Mouse (Mus musculus): ENCODE data around the gene Tppp. TPM values are rescaled to one million over a fixed set of nuclear protein-coding genes. Genes with fewer than 3 reads are reported as not detected.
"Not testable (repeated sequence)": the region's sequence is repeated elsewhere in the genome, so short reads cannot be mapped to it uniquely, and the experiment has no call there.

The Tppp gene
- polyA plus RNA-seq, 1 experiment = 4.3 TPM

DNA sequence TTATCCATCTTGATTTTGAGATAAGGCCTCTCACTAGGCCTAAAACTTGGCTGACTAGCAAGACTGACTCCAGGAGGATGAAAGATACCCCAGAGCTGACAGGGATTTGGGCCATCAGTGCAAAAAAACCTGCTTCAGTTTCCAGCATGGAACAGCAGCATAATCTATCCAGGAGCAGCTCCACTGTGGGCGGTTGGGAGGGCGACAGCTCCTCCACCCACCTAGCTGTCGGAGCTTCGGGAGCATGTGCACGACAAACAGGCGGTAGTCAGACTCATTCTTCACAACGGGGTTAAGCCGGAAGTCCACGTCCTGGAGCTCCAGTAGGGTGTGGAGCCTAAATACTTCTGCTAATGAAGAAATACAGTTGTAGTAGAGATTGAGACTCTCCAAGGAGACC is 48.9 kb downstream of the Tppp start:
- H3K36me3 ChIP-seq (ENCODE audit: control insufficient read depth, insufficient read depth, low read length) = no peaks in the 10 kb centered on the region; the same call in 1 of the 2 replicates
- TF ChIP-seq CTCF (conservative IDR thresholded peaks at IDR 0.05; ENCODE audit: insufficient read depth, insufficient read length, low read depth, low read length) (no peak), POLR2A (IDR thresholded peaks at IDR 0.05; ENCODE audit: low read depth, low read length) (no peak)
- H3K4me1 ChIP-seq (ENCODE audit: control insufficient read depth, insufficient read depth, low read length) = no peaks in the 10 kb centered on the region
- no peak overlapping the region for H3K27ac ChIP-seq (ENCODE audit: insufficient read depth, low read depth, low read length)
- DNase-seq = no peak
- H3K27me3 ChIP-seq (replicated peaks; ENCODE audit: control insufficient read depth, insufficient read depth, low read length) = no peaks in the 10 kb centered on the region
- 94% methylated on average over 9 of the region's 9 CpGs for WGBS
- no peak overlapping the region for H3K4me3 ChIP-seq (ENCODE audit: insufficient read depth, low read depth, low read length)

DNA sequence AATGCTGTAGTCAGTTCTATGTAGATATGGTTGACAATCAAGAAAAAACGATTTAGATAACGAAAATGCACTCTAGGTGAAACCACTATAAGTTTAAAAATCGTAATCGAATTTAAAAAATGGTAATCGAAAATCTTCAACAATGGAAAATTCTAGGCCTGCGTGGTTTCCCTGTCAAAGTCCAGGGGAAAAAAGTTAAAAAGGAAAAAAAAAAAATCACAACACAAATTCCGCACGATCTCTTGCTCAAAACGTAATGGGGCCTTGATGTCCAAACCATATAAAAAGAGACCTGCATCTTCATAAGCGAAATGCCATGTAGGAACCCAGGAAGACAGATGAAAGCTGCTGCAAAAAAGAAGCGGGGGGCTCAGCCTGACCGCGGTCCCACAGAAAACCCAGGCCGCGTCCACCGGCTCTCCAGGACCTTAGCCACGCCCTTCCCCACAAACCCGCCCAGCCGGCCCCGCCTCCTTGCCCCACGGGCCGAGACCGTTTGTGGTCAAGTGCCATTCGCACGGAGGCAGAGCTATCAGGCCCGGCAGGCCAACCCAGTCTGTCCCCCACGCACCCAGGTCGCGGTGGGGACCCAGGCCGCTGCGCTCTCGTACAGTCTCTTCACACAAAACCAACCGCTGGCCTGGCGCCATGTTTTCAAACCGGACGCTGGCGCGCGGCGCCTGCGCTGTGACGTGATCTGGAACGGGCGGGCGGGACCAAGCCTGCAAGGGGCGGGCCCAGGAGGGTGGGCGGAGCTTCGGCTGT is 52.6 kb downstream of the Tppp start, which contains the start of gene Cep72:
Gene Cep72 (minus strand): TSS at position 687 of the 765 bp plus-strand sequence.
- no peaks in the 10 kb centered on the region for H3K27me3 ChIP-seq (replicated peaks; ENCODE audit: control insufficient read depth, insufficient read depth, low read length)
- DNase-seq = peak; percentile 93
- H3K4me3 ChIP-seq (ENCODE audit: insufficient read depth, low read depth, low read length) = peak within 1 kb of the TSS; percentile 89
- no peaks in the 10 kb centered on the region; the same call in 1 of the 2 replicates for H3K36me3 ChIP-seq (ENCODE audit: control insufficient read depth, insufficient read depth, low read length)
- TF ChIP-seq CTCF (conservative IDR thresholded peaks at IDR 0.05; ENCODE audit: insufficient read depth, insufficient read length, low read depth, low read length) (no peak), POLR2A (IDR thresholded peaks at IDR 0.05; ENCODE audit: low read depth, low read length) (no peak)
- WGBS = 3% methylated on average over 48 of the region's 48 CpGs
- H3K4me1 ChIP-seq (ENCODE audit: control insufficient read depth, insufficient read depth, low read length) = no peaks in the 10 kb centered on the region
- H3K27ac ChIP-seq (ENCODE audit: insufficient read depth, low read depth, low read length) = peak within 1 kb of the TSS; percentile 59

DNA sequence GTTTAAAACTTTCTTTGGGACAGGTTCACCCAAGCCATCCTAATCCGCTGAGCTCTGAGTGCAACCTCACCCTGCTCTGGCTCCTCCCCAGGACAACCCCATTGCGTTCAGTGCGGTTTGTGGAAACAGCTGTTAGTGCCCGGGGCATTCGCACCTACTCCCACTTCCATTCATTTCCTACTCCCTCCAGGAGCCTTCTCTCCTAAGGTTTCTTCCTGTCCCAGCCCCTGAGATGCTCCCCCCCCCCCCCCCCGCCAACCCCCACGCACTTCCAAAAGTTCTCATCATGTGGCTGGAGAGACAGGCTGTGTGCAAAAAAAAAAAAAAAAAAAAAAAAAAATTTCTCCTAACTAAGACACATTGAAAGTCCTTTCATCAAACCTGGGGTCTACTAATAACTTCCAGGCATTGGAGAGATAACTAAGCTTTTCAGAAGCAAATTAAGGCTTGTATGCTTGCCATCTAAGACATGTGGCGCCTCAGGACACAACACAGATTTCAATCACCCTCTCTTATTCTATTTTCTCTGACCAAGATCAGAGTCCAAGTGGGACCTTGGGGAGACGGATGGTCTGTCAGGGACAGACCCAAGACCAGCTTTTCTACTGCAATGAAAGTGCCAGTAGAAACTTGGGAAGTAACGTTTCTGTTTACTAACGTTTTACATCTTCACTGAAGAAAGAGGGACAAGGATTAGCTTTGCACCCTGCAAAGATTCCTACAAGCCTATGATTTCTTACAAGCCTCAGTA is 53.3 kb downstream of the Tppp start:
- H3K4me1 ChIP-seq (ENCODE audit: control insufficient read depth, insufficient read depth, low read length) = no peaks in the 10 kb centered on the region
- TF ChIP-seq POLR2A (IDR thresholded peaks at IDR 0.05; ENCODE audit: low read depth, low read length) (no peak), CTCF (conservative IDR thresholded peaks at IDR 0.05; ENCODE audit: insufficient read depth, insufficient read length, low read depth, low read length) (no peak)
- no peak overlapping the region for H3K27ac ChIP-seq (ENCODE audit: insufficient read depth, low read depth, low read length)
- H3K27me3 ChIP-seq (replicated peaks; ENCODE audit: control insufficient read depth, insufficient read depth, low read length) = no peaks in the 10 kb centered on the region
- peak overlapping the region; percentile 89 for H3K4me3 ChIP-seq (ENCODE audit: insufficient read depth, low read depth, low read length)
- 22% methylated on average over 11 of the region's 11 CpGs for WGBS
- no peaks in the 10 kb centered on the region; the same call in 1 of the 2 replicates for H3K36me3 ChIP-seq (ENCODE audit: control insufficient read depth, insufficient read depth, low read length)
- DNase-seq = no peak

DNA sequence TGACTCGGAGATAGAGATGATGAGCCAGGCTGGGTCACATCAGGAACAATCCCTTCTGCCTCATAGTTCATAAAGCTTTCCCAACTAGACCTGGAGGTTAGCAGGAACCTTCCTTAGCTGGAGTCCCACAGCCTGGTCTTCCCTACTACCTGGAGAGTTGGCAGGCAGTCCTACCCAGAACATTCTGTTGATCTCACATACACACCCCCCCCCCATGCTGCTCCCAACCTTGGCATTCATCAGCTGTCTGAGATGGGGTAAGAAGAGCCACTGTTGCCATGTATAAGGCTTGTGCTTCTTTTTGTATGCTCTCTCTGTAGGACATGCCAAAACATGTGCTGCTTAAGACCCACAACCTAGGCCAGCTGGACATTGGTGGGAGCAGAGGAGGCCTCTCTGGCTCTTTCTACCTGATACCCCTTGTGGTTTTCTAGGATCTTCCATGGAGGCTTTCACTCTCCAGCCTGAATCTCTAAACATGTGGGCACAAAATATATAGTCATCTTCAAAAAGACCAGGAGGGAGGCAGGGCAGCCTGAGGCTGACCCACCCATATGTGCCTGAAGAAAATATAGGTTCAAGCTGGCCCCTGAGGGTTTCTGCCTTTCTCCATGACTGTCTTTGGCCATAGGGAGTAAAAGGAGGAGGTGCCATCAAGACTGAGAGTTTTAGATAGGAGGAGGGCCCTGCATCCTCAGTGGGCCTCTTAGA is 54.3 kb downstream of the Tppp start:
- no peaks in the 10 kb centered on the region for H3K4me1 ChIP-seq (ENCODE audit: control insufficient read depth, insufficient read depth, low read length)
- H3K27ac ChIP-seq (ENCODE audit: insufficient read depth, low read depth, low read length) = no peak overlapping the region
- 85% methylated on average over 1 of the region's 1 CpGs for WGBS
- H3K4me3 ChIP-seq (ENCODE audit: insufficient read depth, low read depth, low read length) = no peak overlapping the region
- TF ChIP-seq POLR2A (IDR thresholded peaks at IDR 0.05; ENCODE audit: low read depth, low read length) = no peak
- no peak for TF ChIP-seq CTCF (conservative IDR thresholded peaks at IDR 0.05; ENCODE audit: insufficient read depth, insufficient read length, low read depth, low read length)
- H3K27me3 ChIP-seq (replicated peaks; ENCODE audit: control insufficient read depth, insufficient read depth, low read length) = no peaks in the 10 kb centered on the region
- DNase-seq = no peak
- no peaks in the 10 kb centered on the region for H3K36me3 ChIP-seq (ENCODE audit: control insufficient read depth, insufficient read depth, low read length)

DNA sequence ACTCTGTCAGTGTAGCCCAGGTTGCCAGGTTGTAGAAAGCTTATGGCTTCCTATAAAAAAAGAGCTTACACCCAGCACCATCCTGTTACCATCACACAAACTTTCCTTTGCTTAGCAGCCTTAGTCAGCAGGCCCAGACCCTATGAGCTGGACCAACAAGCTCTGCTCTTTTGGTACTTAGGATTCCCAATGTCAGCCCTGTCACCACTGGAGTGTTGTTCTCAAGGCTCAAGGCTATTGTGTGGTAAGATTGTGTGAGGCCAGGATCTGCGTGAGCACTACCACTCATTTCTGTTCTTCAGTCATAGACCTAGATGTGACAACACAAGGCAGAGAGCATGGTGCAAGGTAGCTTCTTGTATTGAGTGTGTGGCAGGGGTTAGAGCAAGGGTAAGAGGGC is 57.4 kb downstream of the Tppp start:
- no peak overlapping the region for H3K4me3 ChIP-seq (ENCODE audit: insufficient read depth, low read depth, low read length)
- no peaks in the 10 kb centered on the region for H3K4me1 ChIP-seq (ENCODE audit: control insufficient read depth, insufficient read depth, low read length)
- no peak for TF ChIP-seq CTCF (conservative IDR thresholded peaks at IDR 0.05; ENCODE audit: insufficient read depth, insufficient read length, low read depth, low read length)
- TF ChIP-seq POLR2A (IDR thresholded peaks at IDR 0.05; ENCODE audit: low read depth, low read length) = no peak
- WGBS = 92% methylated on average over 1 of the region's 1 CpGs
- H3K27me3 ChIP-seq (replicated peaks; ENCODE audit: control insufficient read depth, insufficient read depth, low read length) = no peaks in the 10 kb centered on the region
- no peaks in the 10 kb centered on the region for H3K36me3 ChIP-seq (ENCODE audit: control insufficient read depth, insufficient read depth, low read length)
- no peak for DNase-seq
- H3K27ac ChIP-seq (ENCODE audit: insufficient read depth, low read depth, low read length) = no peak overlapping the region

DNA sequence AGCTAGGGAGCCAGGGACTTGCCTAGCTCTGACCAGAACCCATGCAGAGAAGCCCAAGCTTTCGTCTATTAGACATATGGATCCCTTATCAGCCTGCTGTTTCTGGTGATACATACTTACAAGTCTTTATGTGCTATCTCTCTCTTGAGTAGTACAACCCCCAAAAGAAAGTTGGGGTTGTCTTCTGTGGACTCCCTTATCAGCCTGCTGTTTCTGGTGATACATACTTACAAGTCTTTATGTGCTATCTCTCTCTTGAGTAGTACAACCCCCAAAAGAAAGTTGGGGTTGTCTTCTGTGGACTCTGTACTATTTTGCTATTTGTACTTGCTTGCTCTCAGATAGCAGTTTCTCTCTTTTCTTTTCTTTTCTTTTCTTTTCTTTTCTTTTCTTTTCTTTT is 62.0 kb downstream of the Tppp start:
- 71% methylated on average over 1 of the region's 1 CpGs for WGBS

DNA sequence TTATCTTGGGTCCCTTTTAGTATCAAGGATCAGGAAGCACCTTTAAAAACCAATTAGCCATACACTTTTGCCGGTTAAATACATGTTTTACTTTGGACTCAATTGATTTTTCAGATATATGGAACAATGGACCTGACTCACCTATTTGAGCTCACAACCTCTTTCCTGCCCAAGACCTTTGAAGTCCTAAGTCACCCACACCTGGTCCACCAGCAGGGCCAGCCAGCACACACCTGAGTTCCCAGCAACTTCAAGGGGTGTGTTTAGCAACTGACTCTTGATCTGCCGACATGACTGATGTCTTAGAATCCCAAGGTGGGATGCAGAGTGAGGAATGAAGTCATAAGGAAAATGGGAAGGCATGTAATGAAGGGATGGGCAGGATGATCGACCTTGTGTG is 62.5 kb downstream of the Tppp start:
- no peaks in the 10 kb centered on the region for H3K27me3 ChIP-seq (replicated peaks; ENCODE audit: control insufficient read depth, insufficient read depth, low read length)
- no peaks in the 10 kb centered on the region for H3K36me3 ChIP-seq (ENCODE audit: control insufficient read depth, insufficient read depth, low read length)
- no peak for TF ChIP-seq CTCF (conservative IDR thresholded peaks at IDR 0.05; ENCODE audit: insufficient read depth, insufficient read length, low read depth, low read length)
- TF ChIP-seq POLR2A (IDR thresholded peaks at IDR 0.05; ENCODE audit: low read depth, low read length) = no peak
- no peak overlapping the region for H3K27ac ChIP-seq (ENCODE audit: insufficient read depth, low read depth, low read length)
- DNase-seq = no peak
- no peak overlapping the region for H3K4me3 ChIP-seq (ENCODE audit: insufficient read depth, low read depth, low read length)
- H3K4me1 ChIP-seq (ENCODE audit: control insufficient read depth, insufficient read depth, low read length) = no peaks in the 10 kb centered on the region
- 80% methylated on average over 3 of the region's 3 CpGs for WGBS

More for the DNA sequence above, 62.0 kb downstream of the Tppp start:
- H3K27me3 ChIP-seq (replicated peaks; ENCODE audit: control insufficient read depth, insufficient read depth, low read length); DNase-seq; H3K27ac ChIP-seq (ENCODE audit: insufficient read depth, low read depth, low read length); H3K36me3 ChIP-seq (ENCODE audit: control insufficient read depth, insufficient read depth, low read length); H3K4me3 ChIP-seq (ENCODE audit: insufficient read depth, low read depth, low read length); H3K4me1 ChIP-seq (ENCODE audit: control insufficient read depth, insufficient read depth, low read length): not testable (repeated sequence)

All from kidney, adult 2 months (tissue).